Mouse (Mus musculus) kidney, adult 10 weeks (tissue): Measurements from ENCODE around the gene Btbd35f22. TPM values are rescaled to one million over a fixed set of nuclear protein-coding genes. Genes with fewer than 3 reads are reported as not detected.

ENCODE experiments used
- polyA plus RNA-seq: library from polyadenylated mRNA; stranded (reverse); fragments of 350-450 nt; fragmentation: Illumina TruSeq; extraction: RNeasy Lipid Tissue Mini Kit (QIAGEN cat#74804); gene quantifications from one replicate; pipeline ENCODE4 v1.2.3, GENCODE M21; 2014; ENCODE audit warnings: low read depth, low replicate concordance

The Btbd35f22 gene
- polyA plus RNA-seq: not detected

GRCm38 (mm10) chrX:32047529-32047928 lies at the start of gene Btbd35f22:
TSS of gene Btbd35f22 (plus strand) at chrX:32047829.

Other genes starting within 250 kb of the Btbd35f22 start
- gene Gm21637, start 85.8 kb upstream of the Btbd35f22 start, polyA plus RNA-seq: not detected
- gene Btbd35f2, start 230.6 kb downstream of the Btbd35f22 start, polyA plus RNA-seq: not detected